Mouse (Mus musculus): ENCODE data around the gene Gm17660.
A peak's percentile ranks its signal among the peaks of the same experiment; 100 is the strongest.

Gm17660 gene

DNA sequence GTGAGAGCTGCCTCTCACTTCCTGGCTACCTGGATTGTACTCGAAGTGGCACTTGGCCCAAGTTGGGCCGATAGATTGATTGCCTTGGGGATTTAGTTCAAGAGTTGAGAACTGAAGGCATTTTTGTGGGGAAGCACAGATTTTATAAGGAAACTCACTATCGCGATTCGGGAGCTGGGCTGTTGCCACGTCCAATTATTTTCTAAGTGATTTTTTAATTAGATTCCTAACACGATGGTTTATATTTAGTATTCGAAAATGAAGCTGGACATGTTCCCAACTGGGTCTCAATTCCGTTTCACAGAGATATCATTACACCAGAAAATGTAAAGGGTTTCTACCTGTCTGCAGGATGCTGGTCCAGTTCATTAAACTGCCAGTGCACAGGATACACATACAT, 8.0 kb upstream of the Gm17660 start:
- no peak for DNase-seq (ENCODE audit: low read depth in 2 of 2, low spot score in 2 of 2)

DNA sequence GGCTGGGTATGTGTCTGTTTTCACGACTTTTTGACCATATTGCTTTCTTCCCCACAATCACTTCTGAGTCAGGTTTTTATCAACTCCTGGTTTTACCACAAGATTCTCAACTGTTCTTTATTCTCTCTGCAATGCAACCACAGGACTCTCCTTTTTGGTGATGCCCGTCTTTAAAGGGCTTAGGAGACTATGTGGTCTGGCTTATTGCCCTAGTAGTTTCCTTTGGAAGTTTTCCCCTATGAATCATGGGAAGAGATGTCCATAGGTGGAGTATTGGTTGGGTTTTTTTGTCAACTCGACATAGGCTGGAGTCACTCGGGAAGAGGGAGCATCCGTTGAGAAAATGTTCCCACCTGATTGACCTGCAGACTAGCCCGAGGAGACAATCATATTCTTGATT, 3.3 kb upstream of the Gm17660 start:
- no peak for DNase-seq (ENCODE audit: low read depth in 2 of 2, low spot score in 2 of 2)

DNA sequence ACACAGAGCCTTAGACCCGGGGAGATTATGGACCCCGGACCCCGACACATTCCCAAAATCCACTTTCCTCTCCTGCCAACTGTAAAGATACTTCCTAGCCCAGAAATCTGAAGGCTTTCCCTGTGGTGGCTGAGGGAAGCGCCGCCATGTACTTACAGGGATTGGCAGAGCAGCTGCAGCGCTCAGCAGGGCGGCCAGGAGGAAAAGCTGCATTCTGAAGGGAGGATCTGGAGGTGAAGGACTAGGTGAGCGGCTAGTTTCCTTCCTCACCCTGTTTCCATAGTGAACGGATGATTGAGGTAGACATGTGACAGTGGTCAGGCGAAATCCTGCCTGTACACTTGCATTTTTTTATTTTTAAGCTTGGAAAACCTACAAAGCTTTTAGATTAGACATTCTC, 1.0 kb downstream of the Gm17660 start:
- DNase-seq (ENCODE audit: low read depth in 2 of 2, low spot score in 2 of 2): no peak

GRCm38 (mm10) chr5:104074388-104074787, 3.0 kb downstream of the Gm17660 start:
- peak; percentile 16 to 46 for DNase-seq (ENCODE audit: low read depth in 2 of 2, low spot score in 2 of 2)

DNA sequence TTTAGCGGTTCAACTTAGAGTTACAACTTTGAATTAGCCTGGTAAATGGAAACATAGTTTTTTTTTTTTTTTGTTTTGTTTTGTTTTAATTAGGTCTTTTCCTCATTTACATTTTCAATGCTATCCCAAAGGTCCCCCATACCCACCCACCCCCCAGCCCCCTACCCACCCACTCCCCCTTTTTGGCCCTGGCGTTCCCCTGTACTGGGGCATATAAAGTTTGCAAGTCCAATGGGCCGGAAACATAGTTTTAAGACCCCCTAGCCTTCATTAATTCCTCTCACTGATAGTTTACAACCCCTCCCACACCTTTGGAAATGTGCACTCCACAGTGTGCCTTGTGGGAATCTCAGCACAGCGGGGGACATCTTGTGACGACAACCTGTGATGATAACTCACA, 3.8 kb downstream of the Gm17660 start:
- DNase-seq (ENCODE audit: low read depth in 2 of 2, low spot score in 2 of 2): no peak

GRCm38 (mm10) chr5:104072272-104072886, 5.0 kb downstream of the Gm17660 start:
- no peak for DNase-seq (ENCODE audit: low read depth in 2 of 2, low spot score in 2 of 2)

DNA sequence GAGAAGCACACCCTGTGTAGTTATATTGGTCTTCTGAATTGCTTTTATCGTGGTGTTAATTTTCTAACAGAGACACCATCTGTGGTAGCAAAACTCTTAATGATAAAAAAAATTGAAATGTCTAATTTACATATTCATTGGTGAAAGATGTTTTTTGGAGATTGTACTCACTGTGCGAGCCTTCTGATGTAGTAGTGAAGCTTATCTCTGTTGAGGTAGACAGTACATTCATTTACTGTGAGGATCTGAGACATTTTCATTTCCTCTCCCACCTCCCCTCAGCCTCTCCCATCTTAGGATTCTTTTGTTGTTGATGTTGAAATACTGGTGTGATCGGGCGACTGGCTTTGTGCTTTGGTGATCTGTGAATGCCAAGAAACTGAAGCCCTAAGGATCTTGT, 6.4 kb downstream of the Gm17660 start:
- no peak for DNase-seq (ENCODE audit: low read depth in 2 of 2, low spot score in 2 of 2)

DNA sequence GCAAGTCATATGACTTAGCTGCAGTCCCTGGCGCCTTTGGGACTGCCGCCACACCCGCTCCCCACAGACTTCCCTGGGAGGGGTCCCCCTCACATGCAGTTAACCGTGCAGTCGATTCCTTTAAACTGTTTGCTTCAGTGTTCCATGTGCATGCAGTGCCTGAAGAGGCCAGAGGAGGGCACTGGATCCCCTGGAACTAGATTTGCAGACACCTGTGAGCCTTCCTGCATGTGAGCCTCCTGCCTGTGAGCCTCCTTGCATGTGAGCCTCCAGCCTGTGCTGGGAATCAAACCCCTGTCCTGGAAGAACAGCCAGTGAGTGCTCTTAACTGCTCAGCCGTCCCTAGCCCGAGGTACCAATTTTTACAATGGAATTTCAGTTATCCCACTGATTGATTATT, 8.7 kb downstream of the Gm17660 start:
- DNase-seq (ENCODE audit: low read depth in 2 of 2, low spot score in 2 of 2): no peak

- no peak for DNase-seq (ENCODE audit: low read depth in 2 of 2, low spot score in 2 of 2)
These were observed 14.4 kb downstream of the Gm17660 start for GRCm38 (mm10) chr5:104062773-104063551.

DNA sequence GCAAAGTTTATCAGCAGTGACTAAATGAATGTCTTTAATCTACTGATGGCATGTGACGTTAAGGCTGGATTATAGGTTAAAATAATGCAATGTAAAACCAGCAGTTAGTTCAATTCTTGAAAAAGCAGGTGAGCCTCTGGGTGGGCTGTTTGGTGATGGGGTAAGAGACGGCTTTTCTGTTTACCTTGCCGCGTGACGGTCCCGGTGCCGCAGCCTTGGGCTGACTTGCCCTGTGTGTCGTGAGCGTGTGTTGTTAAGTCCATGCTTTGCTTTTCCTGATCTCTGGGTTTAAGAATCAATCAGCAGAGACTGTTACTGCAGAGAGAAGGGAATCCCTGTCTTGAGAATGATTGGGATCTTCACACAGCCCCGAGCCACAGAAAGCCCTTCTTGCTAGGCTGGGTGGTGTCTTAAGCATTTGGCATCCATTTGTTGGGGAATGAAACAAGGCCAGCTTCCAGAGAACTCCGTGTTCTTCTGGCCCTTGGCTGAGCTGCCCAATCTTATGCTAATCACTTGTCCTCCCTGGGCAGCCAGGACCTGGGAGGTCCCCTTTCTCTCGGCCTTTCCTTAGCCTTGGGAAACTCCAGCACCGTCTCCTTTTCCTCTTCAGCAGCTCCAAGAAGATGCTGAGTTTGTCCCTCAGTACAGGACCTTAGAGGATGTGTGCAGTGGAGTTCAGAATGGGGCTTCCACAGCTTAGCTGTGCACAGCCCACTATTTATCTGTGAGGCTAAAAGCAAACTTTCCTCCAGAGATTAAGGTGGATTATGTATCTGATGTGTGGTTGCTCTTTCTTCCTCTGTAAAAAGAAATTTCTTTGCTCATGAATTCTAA, 15.3 kb downstream of the Gm17660 start:
- no peak for DNase-seq (ENCODE audit: low read depth in 2 of 2, low spot score in 2 of 2)

DNA sequence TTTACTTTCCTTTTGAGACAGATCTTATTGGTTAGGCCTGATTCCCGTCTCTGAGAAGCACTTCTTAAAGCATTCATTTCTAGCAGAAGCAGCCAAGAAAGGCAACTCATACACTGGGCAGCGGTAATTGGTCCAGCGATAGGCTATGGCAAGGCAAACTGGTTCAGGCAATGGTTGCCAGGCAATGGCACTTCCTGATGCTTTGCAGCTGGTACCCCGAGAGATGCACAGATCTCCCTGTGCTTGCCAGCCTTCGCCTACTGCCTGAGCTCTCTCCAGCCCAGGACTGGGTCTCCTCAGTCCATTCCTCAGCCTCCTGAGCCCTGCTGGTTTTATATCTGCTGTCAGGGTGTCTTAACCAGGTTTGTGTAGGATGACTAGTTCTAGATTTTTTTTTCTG, 17.0 kb downstream of the Gm17660 start:
- DNase-seq (ENCODE audit: low read depth in 2 of 2, low spot score in 2 of 2): no peak

DNA sequence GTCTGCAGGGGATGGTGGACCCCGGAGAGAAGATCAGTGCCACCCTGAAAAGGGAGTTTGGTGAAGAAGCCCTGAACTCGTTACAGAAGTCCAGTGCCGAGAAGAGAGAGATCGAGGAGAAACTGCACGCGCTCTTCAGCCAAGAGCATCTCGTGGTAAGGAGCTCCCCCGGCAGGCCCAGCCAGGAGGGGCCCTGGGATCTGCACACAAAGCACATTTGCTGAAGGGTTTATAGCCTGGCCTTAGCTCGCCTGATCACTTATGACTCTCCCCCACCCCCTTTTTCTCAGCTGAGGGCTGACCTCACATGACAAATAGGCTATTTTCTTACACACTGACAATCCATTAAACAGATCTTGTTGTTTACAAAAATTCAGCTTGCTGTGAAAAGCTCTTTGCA, 17.8 kb downstream of the Gm17660 start:
- no peak for DNase-seq (ENCODE audit: low read depth in 2 of 2, low spot score in 2 of 2)

DNA sequence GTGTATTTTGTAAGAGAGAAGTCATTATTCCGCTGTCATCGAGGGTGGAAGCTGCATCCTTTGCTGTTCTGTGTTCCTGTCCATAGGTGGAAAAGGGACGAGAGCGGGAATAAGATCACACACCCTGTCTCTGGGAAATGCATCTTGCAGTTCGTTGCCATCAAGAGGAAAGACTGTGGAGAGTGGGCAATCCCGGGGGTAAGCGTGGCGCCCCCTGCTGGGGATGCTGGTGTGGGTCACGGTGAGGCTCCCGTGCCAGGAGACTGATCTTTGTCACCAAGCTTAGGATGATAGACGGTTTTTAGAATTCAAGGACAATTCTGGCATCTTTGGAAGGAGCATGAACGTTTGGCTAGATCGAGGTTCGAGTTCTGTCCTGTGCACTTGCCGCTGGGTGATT, 19.4 kb downstream of the Gm17660 start:
- peak; percentile 64 to 72 for DNase-seq (ENCODE audit: low read depth in 2 of 2, low spot score in 2 of 2)

GRCm38 (mm10) chr5:104056295-104056694, 21.1 kb downstream of the Gm17660 start:
- DNase-seq (ENCODE audit: low read depth in 2 of 2, low spot score in 2 of 2): no peak

GRCm38 (mm10) chr5:104055816-104056215, 21.6 kb downstream of the Gm17660 start:
- no peak for DNase-seq (ENCODE audit: low read depth in 2 of 2, low spot score in 2 of 2)

DNA sequence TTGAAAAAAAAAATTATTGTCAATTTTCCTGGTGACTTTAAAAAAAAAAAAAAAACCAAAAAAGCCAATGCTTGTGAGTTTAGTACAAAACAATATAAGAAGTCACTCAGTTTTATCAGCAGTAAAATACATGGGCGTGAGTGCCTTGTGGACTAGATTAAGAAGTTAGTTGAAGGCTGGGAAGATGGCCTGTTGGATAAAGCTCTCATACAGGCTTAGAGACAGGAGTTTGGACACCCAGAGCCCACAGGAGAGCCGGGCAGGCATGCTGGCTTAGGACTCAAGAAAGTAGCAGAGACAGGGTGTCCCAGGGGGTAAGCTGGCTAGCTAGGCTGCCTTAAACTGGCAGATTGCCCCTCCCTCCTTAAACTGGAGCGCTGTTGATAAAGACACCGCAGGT, 22.5 kb downstream of the Gm17660 start:
- DNase-seq (ENCODE audit: low read depth in 2 of 2, low spot score in 2 of 2): no peak

DNA sequence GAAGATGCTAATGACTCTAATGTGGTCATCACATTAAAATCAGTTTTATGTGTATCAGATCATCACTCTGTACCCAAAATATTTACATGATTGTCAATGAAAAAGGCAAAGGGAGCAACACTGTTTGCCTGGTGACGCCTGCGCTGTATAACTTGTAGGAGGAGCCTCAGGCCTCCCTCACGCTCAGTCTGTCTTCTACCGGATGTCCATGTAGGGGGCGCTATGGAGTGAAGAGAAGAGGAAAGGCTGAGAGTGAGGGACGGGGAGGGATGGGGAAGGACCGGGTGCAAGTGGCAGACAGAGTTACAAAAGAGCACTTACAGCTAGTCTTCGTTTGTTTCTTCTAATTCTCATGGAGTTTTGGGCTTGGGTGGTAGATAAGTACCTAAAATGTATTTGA, 24.5 kb downstream of the Gm17660 start:
- peak; percentile 14 to 36 for DNase-seq (ENCODE audit: low read depth in 2 of 2, low spot score in 2 of 2)

- no peak for DNase-seq (ENCODE audit: low read depth in 2 of 2, low spot score in 2 of 2)
These were observed 29.3 kb downstream of the Gm17660 start for GRCm38 (mm10) chr5:104048139-104048538.

DNA sequence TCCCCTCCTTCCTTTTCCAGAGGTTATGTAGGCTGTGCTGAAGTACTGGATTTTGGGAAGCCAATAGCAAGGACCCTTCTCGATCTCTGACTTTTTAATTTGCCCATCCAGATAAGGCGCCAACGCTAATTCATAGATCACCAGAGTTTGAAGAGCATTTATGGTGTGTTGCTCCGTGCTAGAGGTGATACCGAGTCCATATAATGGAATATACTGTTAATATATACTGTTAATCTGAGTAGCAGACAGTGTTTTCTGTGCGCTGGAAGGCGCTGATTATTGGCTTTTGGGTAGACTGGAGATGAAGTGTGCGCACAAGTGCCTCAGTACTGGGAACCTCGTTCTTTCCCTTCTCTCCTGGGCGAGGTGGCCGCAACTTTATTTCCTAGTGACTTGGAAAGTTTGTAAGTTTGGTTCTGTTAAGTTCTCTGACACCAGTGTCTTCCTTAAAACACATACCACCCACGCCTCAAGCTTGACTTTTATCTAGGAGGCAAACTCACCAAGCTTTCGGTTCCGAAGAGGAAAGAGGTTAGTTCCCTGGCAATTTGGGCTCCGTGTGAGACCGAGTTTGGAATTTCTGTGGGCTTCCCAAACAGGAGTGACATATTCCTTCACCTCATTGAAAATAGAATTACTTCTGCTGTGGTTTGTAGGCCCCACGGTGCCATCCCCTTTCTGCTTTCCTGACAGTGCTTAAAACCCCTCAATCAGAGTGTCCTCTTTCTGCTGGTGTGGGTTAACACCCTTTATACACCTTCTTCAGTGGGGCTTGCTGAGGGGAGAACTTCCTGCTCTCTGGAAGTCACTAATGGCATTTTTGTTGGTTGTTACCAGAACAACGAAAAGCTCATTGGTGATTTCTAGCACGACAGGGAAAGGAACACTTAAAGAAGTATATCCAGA, 30.0 kb downstream of the Gm17660 start:
- no peak for DNase-seq (ENCODE audit: low read depth in 2 of 2, low spot score in 2 of 2)

- DNase-seq (ENCODE audit: low read depth in 2 of 2, low spot score in 2 of 2): peak; percentile 95 to 96
These were observed 30.9 kb downstream of the Gm17660 start, which contains the start of gene Nudt9 for GRCm38 (mm10) chr5:104046256-104047199. Gene Nudt9 (plus strand): TSS chr5:104046306.

All from CD8-positive naive resting alpha-beta T cell, adult 2 months (primary cell).